Mouse (Mus musculus) left cerebral cortex, adult 18-20 months (tissue): ENCODE measurements at regions not wholly inside any gene's neighbourhood (a gene's known extent, or its start where the extent isn't known, plus 50 kb on each side); places are given as distances from the start of the nearest gene placed in this dataset.

Experiments
- DNase-seq, 2 experiments: peaks; one replicate each; pipeline ENCODE4 v3.0.0; 2021 to 2022; ENCODE audit warnings: low spot score in 2 of 2, mixed read lengths in 1 of 2

- no peak for DNase-seq
These were observed 53.8 kb upstream of the Tbx18 start for GRCm38 (mm10) chr9:87784872-87785271.

GRCm38 (mm10) chr9:87811746-87812145, 80.7 kb upstream of the Tbx18 start:
- DNase-seq, result no peak

GRCm38 (mm10) chr9:87822276-87822675, 91.2 kb upstream of the Tbx18 start:
- no peak for DNase-seq

GRCm38 (mm10) chr9:87824691-87825230, 93.7 kb upstream of the Tbx18 start:
- DNase-seq, result no peak

DNA sequence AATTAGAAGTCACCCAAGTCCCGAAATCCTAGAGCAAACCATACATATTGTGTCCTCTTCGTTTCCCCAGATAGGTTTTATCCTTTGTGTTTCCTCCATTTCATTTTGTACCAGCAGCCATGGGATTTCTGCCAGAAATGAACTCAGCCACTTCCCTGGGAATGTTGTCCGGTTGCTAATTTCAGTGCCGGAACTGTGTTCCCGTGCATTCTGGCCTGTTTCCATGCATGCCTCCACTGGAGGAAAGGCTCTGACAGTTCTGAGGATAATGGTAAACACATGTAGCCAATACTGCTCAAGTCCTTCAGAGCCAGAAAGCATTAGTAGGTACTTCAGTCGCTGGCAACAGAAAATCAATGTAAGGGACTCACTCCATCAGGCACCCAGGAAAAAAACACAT, 112.8 kb upstream of the Tbx18 start:
- DNase-seq, result peak in 1 of 2 experiments; percentile 2

DNA sequence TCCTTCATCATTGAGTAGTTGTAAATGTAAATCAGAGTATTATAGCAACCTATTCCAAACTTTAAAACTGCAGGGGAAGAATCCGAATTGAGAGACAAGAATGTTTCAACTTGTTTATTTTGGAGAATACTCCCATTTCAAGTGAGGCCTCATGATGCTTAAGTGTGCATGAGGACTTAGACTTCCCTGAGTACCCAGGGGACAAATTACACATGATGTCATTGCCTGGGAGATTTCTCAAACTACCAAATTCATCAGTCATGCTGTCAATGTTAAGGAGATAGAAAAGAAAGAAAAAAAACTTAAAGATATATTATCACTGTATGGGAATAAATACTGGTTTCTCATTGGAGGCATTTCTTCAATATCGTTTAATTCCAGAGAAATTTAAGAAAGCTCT, 113.4 kb upstream of the Tbx18 start:
- no peak for DNase-seq

DNA sequence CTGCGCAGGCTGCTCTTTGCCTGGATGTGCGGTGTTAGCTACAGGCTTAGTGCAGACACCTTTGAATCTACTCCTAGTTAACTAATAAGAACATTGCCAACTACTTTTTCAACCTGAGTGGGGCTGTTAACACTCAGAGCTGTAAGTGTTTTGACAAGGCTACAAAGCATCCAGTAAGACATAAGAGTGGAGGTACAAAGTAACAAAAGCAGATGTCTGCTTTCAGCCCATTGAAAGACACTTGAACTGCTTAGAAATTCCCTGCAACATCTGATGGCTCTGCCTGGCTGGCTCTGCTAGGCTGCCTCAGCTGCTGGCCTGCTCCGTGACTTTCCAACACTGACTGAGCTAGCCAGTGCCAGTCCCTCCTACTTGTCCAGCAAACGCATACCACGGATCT, 117.8 kb upstream of the Tbx18 start:
- no peak for DNase-seq

DNA sequence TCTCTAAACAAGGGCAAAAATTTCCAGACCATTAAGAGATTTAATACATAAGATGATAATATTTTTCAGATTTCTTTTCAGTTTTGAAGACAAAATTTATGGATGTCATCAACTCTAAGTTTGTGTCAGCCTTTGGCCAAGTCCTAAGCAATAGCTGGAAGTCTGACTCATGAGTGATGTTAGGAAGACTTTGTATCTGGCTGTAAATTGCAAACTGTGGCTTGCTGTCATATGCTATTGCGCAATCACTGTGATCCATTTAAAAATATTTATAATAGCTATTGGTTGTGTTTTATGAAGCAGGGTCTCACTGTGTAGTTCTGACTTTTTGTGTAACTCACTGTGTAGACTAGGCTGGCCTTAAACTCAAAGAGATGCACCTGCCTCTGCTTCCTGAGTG, 119.1 kb upstream of the Tbx18 start:
- DNase-seq, result no peak

DNA sequence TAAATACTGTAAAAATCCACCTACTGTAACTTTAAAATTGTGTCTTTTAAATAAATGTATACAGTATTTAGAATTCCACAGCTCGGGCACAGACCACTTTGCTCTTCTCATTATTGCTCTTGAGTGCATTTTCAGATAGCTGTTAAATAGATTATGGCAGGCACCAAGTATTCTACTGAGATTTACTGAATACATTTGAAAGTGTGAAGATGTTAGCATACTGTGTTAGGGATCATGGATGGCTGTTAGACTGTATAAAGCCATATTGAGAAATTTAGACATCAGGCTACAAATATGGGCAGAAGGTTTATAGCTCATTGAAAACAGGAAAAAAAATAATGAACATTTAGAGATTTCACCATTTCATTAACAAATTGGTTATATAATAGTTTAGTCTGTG, 130.5 kb upstream of the Tbx18 start:
- no peak for DNase-seq

- no peak for DNase-seq
These were observed 134.2 kb upstream of the Tbx18 start for GRCm38 (mm10) chr9:87865236-87865635.

GRCm38 (mm10) chr9:87872384-87872905, 141.4 kb upstream of the Tbx18 start:
- DNase-seq, result no peak

DNA sequence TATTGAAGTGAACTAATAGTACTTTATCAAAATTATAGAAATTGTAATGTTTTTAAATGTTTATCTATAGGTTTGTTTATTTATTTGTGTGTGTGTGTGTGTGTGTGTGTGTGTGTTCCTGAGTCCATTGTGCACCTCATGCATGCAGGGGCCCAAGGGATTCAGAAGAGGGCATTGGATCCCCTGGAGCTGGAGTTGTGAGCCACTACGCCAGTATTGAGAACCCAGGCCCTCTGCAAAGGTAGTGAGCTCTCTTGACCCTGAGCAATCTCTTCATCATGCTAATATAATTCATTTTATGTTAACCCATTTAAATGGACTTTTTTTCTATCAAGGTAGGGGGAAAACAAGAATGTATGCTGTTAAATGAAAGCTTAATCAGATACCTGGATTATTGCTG, 151.5 kb upstream of the Tbx18 start:
- no peak for DNase-seq

DNA sequence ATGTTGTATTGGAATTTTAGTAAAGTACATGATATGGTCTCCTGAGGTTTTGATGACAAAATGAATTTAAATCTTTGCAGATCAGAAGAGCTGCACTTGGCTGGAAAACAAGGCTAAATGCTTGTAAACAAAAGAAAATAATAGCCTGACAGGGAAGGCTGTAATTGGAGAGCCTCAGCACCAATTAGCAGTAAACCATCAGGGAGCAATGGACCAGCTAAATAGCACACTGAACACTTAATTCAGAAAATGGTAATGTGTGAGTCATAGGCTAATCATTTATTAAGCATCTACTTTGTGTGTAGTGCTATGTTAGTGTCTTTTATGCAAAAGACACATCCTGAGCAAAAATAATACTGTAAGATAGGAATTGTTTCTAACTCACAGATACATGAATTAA, 152.0 kb upstream of the Tbx18 start:
- DNase-seq, result no peak

DNA sequence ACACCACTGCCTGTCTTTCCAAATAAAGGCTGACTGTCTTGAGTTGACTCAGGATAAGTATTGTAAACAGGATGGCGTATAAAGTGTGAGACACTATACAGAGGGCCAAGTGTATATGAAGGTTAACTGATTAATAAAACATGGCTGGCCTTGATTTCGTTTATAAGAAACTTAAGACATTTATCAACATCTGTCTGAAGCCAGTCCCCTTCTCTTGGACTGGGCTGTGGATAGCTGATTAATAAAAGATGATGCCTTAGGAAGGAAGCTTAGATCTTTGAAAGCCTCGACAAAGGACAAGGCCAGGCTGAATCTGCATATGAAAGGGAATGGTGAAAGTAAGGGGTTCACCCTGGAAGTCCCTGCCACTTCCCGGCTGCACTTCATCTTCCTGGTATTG, 163.0 kb upstream of the Tbx18 start:
- DNase-seq, result no peak

GRCm38 (mm10) chr9:87894596-87894995, 163.5 kb upstream of the Tbx18 start:
- DNase-seq, result no peak

DNA sequence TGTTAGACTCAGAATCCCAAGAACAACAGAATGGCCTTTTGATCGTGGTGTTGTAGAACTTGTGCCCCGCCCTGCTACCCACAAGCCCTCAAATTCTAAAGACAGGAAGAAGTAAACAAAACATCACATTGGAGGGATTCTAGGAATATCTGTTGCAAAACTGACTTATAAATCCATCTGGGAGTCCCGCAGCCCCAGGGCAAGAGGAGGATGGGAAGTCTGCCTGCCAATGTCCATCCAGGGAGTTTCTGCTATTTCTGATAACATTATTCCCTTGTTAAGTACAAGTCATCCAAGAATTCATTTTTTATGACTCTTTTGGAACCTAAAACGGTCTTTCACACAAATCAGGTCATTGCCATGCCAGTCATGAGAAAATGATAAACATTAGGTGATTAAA, 164.5 kb upstream of the Tbx18 start:
- no peak for DNase-seq

DNA sequence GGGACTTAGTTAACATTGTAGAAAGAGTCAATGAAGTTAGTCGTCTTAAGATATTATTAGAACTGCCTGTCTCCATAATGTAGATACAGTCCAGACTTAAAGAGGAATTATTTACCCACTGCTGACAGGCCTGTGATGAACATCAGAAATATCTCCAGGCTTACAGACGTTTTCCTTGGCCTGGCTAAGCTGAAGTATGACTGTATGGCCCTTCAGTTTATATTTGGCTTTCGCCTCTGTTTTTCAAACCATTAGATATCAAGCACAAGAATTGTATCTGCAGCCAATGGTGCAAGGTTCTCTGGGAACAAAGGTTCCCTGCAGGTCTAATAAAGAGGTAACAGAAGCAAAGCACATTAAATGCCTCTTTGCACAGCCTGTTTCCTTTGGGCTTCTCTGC, 166.3 kb upstream of the Tbx18 start:
- DNase-seq, result no peak

DNA sequence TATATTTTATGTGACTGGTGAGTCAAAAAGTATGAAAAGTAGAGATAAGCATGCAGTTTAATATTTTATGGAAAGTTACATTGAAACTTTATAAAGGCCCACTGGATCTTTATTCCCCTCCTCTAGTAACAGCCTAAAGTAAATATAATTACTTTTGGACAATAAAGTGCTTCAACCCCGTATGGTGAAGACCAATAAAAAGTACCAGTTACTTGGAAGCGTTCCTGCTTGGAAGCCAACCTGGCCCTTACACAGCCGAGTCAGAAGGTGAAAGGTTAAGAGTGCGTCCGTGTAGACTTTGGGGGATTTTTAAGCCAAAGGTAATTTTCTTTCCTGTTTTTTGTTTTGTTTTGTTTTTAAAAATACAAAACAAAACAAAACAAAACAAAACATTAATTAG, 168.3 kb upstream of the Tbx18 start:
- DNase-seq, result no peak

- no peak for DNase-seq
These were observed 168.7 kb upstream of the Tbx18 start for GRCm38 (mm10) chr9:87899800-87900199.

GRCm38 (mm10) chr9:87921291-87921690, 190.2 kb upstream of the Tbx18 start:
- no peak for DNase-seq

GRCm38 (mm10) chr9:87925151-87925550, 194.1 kb upstream of the Tbx18 start:
- no peak for DNase-seq

GRCm38 (mm10) chr9:87933230-87933629, 202.2 kb upstream of the Tbx18 start:
- DNase-seq, result no peak

- no peak for DNase-seq
These were observed 221.4 kb upstream of the Tbx18 start for GRCm38 (mm10) chr9:87952426-87952825.

DNA sequence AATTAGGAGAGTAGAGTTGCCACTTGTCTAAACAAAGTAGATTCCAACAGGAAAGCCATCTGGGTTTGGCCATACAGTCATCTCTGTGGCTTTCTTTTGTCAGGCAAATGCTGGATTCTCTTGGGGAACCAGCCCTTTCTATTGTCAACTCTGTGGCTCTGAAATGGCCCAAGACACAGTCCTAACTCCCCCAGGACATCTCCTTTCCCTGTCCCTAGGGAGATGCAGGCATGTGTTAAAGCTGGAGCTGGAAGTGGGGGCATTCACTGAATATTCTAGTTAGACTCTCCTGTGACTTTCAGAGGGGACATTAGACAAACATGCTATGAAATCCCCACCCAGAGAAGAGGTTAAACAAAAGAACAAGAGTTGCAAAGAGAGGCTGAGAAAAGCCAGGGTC, 223.9 kb upstream of the Tbx18 start:
- DNase-seq, result no peak
